Mouse (Mus musculus): ENCODE results near the gene Hoxa5.

Hoxa5 gene

GRCm38 (mm10) chr6:52226569-52227257 is 22.3 kb upstream of the Hoxa5 start:
- peak; percentile 12 for DNase-seq (ENCODE audit: low read depth)

GRCm38 (mm10) chr6:52225612-52226568 is 21.5 kb upstream of the Hoxa5 start:
- peak; percentile 23 for DNase-seq (ENCODE audit: low read depth)

GRCm38 (mm10) chr6:52224895-52225611 is 20.7 kb upstream of the Hoxa5 start:
- DNase-seq (ENCODE audit: low read depth): peak; percentile 15

- DNase-seq (ENCODE audit: low read depth): peak; percentile 14
Observed at GRCm38 (mm10) chr6:52223939-52224760, 19.8 kb upstream of the Hoxa5 start.

GRCm38 (mm10) chr6:52222729-52223128 is 18.3 kb upstream of the Hoxa5 start:
- DNase-seq (ENCODE audit: low read depth): peak; percentile 4

GRCm38 (mm10) chr6:52221993-52222685 is 17.8 kb upstream of the Hoxa5 start:
- DNase-seq (ENCODE audit: low read depth): peak; percentile 28

GRCm38 (mm10) chr6:52221337-52221992 is 17.1 kb upstream of the Hoxa5 start, which contains the start of gene Hoxa7:
TSS of gene Hoxa7 (minus strand) at chr6:52221854.
- peak; percentile 91 for DNase-seq (ENCODE audit: low read depth)

GRCm38 (mm10) chr6:52220865-52221310 is 16.5 kb upstream of the Hoxa5 start:
- DNase-seq (ENCODE audit: low read depth): peak; percentile 55

- DNase-seq (ENCODE audit: low read depth): peak; percentile 41
Observed at GRCm38 (mm10) chr6:52220003-52220864, 15.8 kb upstream of the Hoxa5 start.

- peak; percentile 20 for DNase-seq (ENCODE audit: low read depth)
Observed at GRCm38 (mm10) chr6:52219234-52219942, 15.0 kb upstream of the Hoxa5 start.

- DNase-seq (ENCODE audit: low read depth): peak; percentile 7
Observed at GRCm38 (mm10) chr6:52218643-52219215, 14.3 kb upstream of the Hoxa5 start.

- peak; percentile 50 for DNase-seq (ENCODE audit: low read depth)
Observed at GRCm38 (mm10) chr6:52217895-52218642, 13.7 kb upstream of the Hoxa5 start.

GRCm38 (mm10) chr6:52217459-52217768 is 13.0 kb upstream of the Hoxa5 start:
- DNase-seq (ENCODE audit: low read depth): peak; percentile 71

- DNase-seq (ENCODE audit: low read depth): peak; percentile 53
Observed at GRCm38 (mm10) chr6:52216691-52217458, 12.5 kb upstream of the Hoxa5 start.

GRCm38 (mm10) chr6:52215771-52216535 is 11.6 kb upstream of the Hoxa5 start:
- DNase-seq (ENCODE audit: low read depth): peak; percentile 30

GRCm38 (mm10) chr6:52215070-52215469 is 10.7 kb upstream of the Hoxa5 start:
- DNase-seq (ENCODE audit: low read depth): peak; percentile 11
